Mouse (Mus musculus): ENCODE data around the gene Fcmr. TPM values are rescaled to one million over a fixed set of nuclear protein-coding genes. Genes with fewer than 3 reads are reported as not detected.
A peak's percentile ranks its signal among the peaks of the same experiment; 100 is the strongest.

The Fcmr gene
- total RNA-seq, 2 experiments from 2014 or later, result 0.72 to 1.3 TPM

GRCm38 (mm10) chr1:130855723-130856122 lies 9.7 kb upstream of the Fcmr start:
- no peak for DNase-seq
- intact Hi-C loops (cut with DNase I), result no loop called here

- DNase-seq, result no peak
Observed at GRCm38 (mm10) chr1:130857456-130857855, 8.0 kb upstream of the Fcmr start.

GRCm38 (mm10) chr1:130864238-130864637 lies 1.2 kb upstream of the Fcmr start:
- intact Hi-C loops (cut with DNase I), result no loop called here
- no peak for DNase-seq

More at GRCm38 (mm10) chr1:130857456-130857855, 8.0 kb upstream of the Fcmr start:
- intact Hi-C loops (cut with DNase I), result no loop called here

- intact Hi-C loops (cut with DNase I), result no loop called here
- no peak for DNase-seq
Observed at GRCm38 (mm10) chr1:130864741-130865140, 728 bp upstream of the Fcmr start.

DNA sequence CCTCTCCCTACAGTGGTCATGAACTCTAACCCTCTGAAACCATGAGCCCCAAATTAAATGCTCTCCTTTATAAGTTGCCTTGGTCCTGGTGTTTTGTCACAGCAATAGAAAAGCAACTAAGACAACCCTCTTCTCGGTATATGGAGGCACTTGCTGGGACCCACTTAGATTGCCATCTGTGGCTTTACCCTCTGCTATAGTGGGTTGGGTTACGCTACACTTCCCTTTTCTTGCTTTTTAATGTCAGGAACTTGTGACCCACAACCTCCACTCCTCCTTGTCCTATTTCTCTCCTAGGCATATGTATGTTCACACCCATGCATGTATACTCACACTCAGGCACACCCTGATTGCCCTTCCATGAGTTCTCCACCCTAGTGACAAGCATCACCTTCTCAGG lies 7.4 kb downstream of the Fcmr start:
- no peak for DNase-seq
- intact Hi-C loops (cut with DNase I), result loop anchor here (5.0 kb wide), 1 partner anchor 326 kb away; no protein-coding TSS in a partner anchor

GRCm38 (mm10) chr1:130875139-130875538 lies 9.7 kb downstream of the Fcmr start:
- peak; percentile 27 to 31 for DNase-seq
- intact Hi-C loops (cut with DNase I), result loop anchor here (5.0 kb wide), 2 partner anchors 277 to 382 kb away; partner anchors contain the start of gene Eif2d

GRCm38 (mm10) chr1:130875910-130876309 lies 10.4 kb downstream of the Fcmr start:
- intact Hi-C loops (cut with DNase I), result loop anchor here (5.0 kb wide), 2 partner anchors 276 to 381 kb away; partner anchors contain the start of gene Eif2d

DNA sequence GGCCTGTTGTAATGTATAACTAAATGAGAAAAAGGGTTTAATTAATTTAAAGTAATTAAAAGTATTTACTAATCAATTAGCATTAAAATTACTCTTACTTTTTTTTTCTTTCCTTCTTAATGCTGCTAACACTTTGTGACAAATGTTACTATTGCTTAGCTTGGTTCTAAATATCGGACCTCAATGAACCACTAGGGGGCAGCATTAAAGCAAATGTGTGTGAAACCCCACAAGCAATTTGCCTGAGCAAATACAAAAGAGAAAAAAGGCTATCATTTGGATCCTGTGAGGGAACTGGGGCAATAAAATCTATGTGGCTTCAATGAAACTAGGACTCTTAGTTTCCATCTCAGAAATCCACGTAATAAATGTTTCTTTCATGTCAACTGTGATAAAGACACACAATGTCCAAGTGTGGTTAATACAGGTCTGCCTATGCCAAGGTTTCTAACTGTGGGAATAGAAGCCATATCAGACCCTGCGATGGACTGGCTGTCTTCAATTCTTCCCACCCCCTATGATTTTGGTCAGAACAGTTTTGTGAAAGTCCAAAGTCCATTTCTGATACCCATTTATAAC lies 11.6 kb downstream of the Fcmr start:
- DNase-seq, result peak; percentile 16 to 31

More at GRCm38 (mm10) chr1:130875910-130876309, 10.4 kb downstream of the Fcmr start:
- no peak for DNase-seq

GRCm38 (mm10) chr1:130877889-130878614 lies 12.6 kb downstream of the Fcmr start:
- intact Hi-C loops (cut with DNase I), result loop anchor here (1.0 to 5.0 kb wide), 4 partner anchors 101 to 379 kb away; partner anchors contain the start of gene Eif2d
- peak in 1 of 2 experiments; percentile 6 for DNase-seq

More for the DNA sequence above, 11.6 kb downstream of the Fcmr start:
- intact Hi-C loops (cut with DNase I), result loop anchor here (1.0 to 5.0 kb wide), 4 partner anchors 102 to 380 kb away; partner anchors contain the start of gene Eif2d

DNA sequence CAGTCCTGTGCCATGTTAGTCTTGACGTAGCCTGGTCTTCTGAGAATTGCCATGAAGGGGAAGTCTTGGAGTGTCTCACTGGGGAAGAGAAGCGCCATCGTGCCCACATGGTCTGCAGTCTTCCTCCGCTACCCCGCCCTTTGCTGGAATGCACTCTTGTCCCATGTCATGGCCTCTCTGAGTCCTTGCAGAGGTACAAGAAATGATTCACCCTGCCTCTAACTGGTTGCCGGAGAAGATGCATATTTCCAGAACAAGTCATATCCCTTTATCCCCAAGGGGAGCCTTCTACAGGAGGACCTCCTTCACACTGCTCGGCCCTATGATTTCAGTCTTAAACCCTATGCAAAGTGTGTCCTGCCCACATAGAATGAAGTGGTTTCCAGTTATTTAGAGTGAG lies 14.5 kb downstream of the Fcmr start:
- intact Hi-C loops (cut with DNase I), result loop anchor here (5.0 kb wide), 2 partner anchors 272 to 377 kb away; partner anchors contain the start of gene Eif2d
- DNase-seq, result no peak

GRCm38 (mm10) chr1:130883146-130883545 lies 17.7 kb downstream of the Fcmr start:
- DNase-seq, result no peak
- intact Hi-C loops (cut with DNase I), result no loop called here

GRCm38 (mm10) chr1:130887354-130887753 lies 21.9 kb downstream of the Fcmr start, which contains the start of gene Il24:
TSS of gene Il24 (minus strand) at chr1:130887454.
- intact Hi-C loops (cut with DNase I), result no loop called here
- DNase-seq, result no peak

DNA sequence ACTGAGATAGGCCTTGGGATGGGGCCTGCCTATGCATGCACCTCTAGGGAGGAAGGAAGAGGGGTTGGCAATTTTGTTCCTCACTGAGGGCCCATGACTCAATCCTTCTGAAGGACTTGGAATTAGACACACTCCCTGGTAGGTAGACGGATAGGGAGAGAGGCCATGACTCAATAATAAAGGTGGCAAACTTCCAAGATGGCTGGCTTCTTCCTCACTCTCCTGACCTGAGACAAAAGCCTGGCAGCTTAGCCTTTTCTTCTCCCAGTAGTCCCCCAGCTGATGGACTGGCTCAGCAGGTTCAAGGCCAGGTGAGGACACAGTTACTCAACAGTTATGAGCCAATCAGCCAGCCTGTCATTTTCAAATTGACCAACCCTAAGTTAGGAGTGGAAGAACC lies 27.0 kb downstream of the Fcmr start:
- intact Hi-C loops (cut with DNase I), result no loop called here
- no peak for DNase-seq

DNA sequence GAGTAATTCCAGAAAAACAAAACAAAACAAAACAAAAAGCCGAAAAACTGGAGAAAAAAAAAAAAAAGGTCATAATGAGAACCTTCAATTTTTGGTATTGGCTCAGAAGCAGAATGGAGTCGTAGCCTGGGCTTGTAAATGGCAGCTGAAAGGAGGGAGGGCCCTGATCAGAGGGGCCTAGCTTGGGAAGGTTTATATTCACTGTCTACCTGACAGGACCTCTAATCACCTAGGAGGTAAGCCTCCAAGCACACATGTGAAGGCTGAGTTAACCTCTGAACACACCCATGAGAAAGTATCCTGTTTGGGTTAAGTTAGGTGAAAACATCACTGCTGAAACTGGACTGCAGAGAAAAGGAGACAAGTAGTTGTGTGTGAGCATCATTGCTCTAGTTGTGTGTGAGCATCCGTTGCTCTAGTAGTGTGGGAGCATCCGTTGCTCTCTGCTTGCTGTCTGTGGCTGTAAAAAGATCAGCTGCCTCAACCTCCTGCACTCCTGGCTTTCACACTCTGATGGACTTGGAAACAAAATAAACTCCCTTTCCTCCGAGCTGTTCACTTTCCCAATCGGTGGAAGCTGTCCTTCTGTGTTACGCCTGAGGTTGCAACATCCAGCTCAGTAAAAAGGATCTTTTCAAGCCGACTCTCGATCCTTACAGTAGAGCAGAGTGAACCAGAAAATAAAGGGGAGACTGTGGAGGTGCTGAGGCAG lies 28.0 kb downstream of the Fcmr start:
- intact Hi-C loops (cut with DNase I), result no loop called here

GRCm38 (mm10) chr1:130894468-130894867 lies 29.0 kb downstream of the Fcmr start:
- intact Hi-C loops (cut with DNase I), result no loop called here

More for the DNA sequence above, 28.0 kb downstream of the Fcmr start:
- no peak for DNase-seq

GRCm38 (mm10) chr1:130902505-130902904 lies 37.0 kb downstream of the Fcmr start:
- no peak for DNase-seq
- intact Hi-C loops (cut with DNase I), result no loop called here

More at GRCm38 (mm10) chr1:130894468-130894867, 29.0 kb downstream of the Fcmr start:
- no peak for DNase-seq

GRCm38 (mm10) chr1:130911401-130912010 lies 46.0 kb downstream of the Fcmr start, which contains the start of gene Il20:
TSS of gene Il20 (minus strand) at chr1:130911451.
- no peak for DNase-seq
- intact Hi-C loops (cut with DNase I), result no loop called here

DNA sequence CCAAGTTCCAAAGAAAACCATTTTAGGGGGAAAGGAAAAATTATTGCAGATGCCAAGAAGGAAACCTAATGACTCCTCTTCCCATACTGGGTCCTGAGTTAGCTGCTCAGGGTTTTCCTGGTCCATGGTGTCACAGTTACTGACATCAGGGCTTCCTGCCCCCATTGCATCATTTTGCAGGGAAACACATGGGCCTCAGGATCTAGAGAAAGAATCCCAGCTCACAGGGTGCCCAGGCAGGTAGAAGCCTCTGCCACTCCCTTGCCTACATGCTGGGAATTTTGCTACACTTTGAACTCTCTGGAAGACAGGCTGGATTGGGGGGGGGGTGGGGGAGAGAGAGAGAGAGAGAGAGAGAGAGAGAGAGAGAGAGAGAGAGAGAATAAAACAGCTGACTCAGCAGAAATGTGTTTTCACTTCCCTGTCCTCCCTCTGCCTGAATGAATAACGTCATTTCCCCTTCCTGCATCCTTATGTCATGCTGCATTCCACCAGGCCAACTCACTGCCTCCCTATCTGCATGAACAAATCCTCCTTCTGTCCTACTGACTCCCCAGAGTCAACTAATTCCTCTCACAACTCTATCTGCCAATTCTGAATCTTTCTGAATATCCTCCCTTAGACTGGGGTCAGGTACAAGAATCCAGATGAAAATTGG lies 53.0 kb downstream of the Fcmr start:
- no peak for DNase-seq
- intact Hi-C loops (cut with DNase I), result no loop called here

GRCm38 (mm10) chr1:130926484-130926883 lies 61.0 kb downstream of the Fcmr start:
- intact Hi-C loops (cut with DNase I), result no loop called here

More at GRCm38 (mm10) chr1:130926484-130926883, 61.0 kb downstream of the Fcmr start:
- DNase-seq, result no peak

All from heart, postnatal 36 days (tissue).